Mouse (Mus musculus) left cerebral cortex, postnatal 10 days (tissue): ENCODE measurements around the gene Nod2. TPM values are rescaled to one million over a fixed set of nuclear protein-coding genes. Genes with fewer than 3 reads are reported as not detected.

ENCODE experiments used
- DNase-seq, 2 experiments: peaks; one replicate each; pipeline ENCODE4 v3.0.0; 2021 to 2022; ENCODE audit warnings: low spot score in 2 of 2, mixed read lengths in 1 of 2; ENCODE audit errors: extremely low spot score in 1 of 2
- intact Hi-C: fragments of 180-260 bp; cut with DNase I; formaldehyde crosslinking; loops from one replicate; pipeline ENCODE4 v1.15.1; 2025
- total RNA-seq, 2 experiments: library from RNA; stranded (reverse); gene quantifications; 2 replicates each; pipeline ENCODE4 v1.2.3; 2021

The Nod2 gene
- total RNA-seq, 2 experiments from 2014 or later, result 0.61 to 0.97 TPM

- DNase-seq, result no peak
- intact Hi-C loops, result no loop called here
Observed at GRCm38 (mm10) chr8:88666435-88666834, 19.3 kb downstream of the Nod2 start.

GRCm38 (mm10) chr8:88668400-88669086, 21.4 kb downstream of the Nod2 start:
- peak in 1 of 2 experiments; percentile 70 for DNase-seq
- intact Hi-C loops, result no loop called here

- intact Hi-C loops, result no loop called here
- no peak for DNase-seq
Observed at GRCm38 (mm10) chr8:88670782-88671181, 23.7 kb downstream of the Nod2 start.

- peak in 1 of 2 experiments; percentile 45 for DNase-seq
- intact Hi-C loops, result no loop called here
Observed at GRCm38 (mm10) chr8:88671575-88671974, 24.5 kb downstream of the Nod2 start.

GRCm38 (mm10) chr8:88673859-88674258, 26.7 kb downstream of the Nod2 start:
- no peak for DNase-seq
- intact Hi-C loops, result no loop called here

GRCm38 (mm10) chr8:88675372-88676165, 28.5 kb downstream of the Nod2 start:
- intact Hi-C loops, result no loop called here
- no peak for DNase-seq

- no peak for DNase-seq
- intact Hi-C loops, result no loop called here
Observed at GRCm38 (mm10) chr8:88677071-88677470, 30.0 kb downstream of the Nod2 start.

GRCm38 (mm10) chr8:88680566-88680965, 33.5 kb downstream of the Nod2 start:
- DNase-seq, result no peak
- intact Hi-C loops, result no loop called here

- DNase-seq, result no peak
- intact Hi-C loops, result no loop called here
Observed at GRCm38 (mm10) chr8:88681046-88681445, 33.9 kb downstream of the Nod2 start.

GRCm38 (mm10) chr8:88683656-88684289, 36.7 kb downstream of the Nod2 start:
- intact Hi-C loops, result no loop called here
- DNase-seq, result peak; percentile 11 to 62

GRCm38 (mm10) chr8:88686226-88686905, 39.3 kb downstream of the Nod2 start:
- peak in 1 of 2 experiments; percentile 13 for DNase-seq
- intact Hi-C loops, result no loop called here

GRCm38 (mm10) chr8:88686906-88687235, 39.8 kb downstream of the Nod2 start:
- DNase-seq, result peak in 1 of 2 experiments; percentile 7
- intact Hi-C loops, result no loop called here

GRCm38 (mm10) chr8:88689151-88689550, 42.0 kb downstream of the Nod2 start:
- no peak for DNase-seq
- intact Hi-C loops, result no loop called here

- intact Hi-C loops, result no loop called here
- DNase-seq, result no peak
Observed at GRCm38 (mm10) chr8:88689891-88690290, 42.8 kb downstream of the Nod2 start.

- DNase-seq, result no peak
- intact Hi-C loops, result no loop called here
Observed at GRCm38 (mm10) chr8:88691342-88691948, 44.3 kb downstream of the Nod2 start.

- intact Hi-C loops, result no loop called here
- no peak for DNase-seq
Observed at GRCm38 (mm10) chr8:88691961-88692360, 44.8 kb downstream of the Nod2 start.

- intact Hi-C loops, result no loop called here
- DNase-seq, result no peak
Observed at GRCm38 (mm10) chr8:88692866-88693265, 45.8 kb downstream of the Nod2 start.

GRCm38 (mm10) chr8:88693376-88693775, 46.3 kb downstream of the Nod2 start:
- intact Hi-C loops, result no loop called here
- no peak for DNase-seq

GRCm38 (mm10) chr8:88694291-88694690, 47.2 kb downstream of the Nod2 start:
- intact Hi-C loops, result no loop called here

More at GRCm38 (mm10) chr8:88694291-88694690, 47.2 kb downstream of the Nod2 start:
- DNase-seq, result no peak
